Mouse (Mus musculus): ENCODE measurements around the gene Txndc9. TPM values are rescaled to one million over a fixed set of nuclear protein-coding genes. Genes with fewer than 3 reads are reported as not detected.
A peak's percentile ranks its signal among the peaks of the same experiment; 100 is the strongest.

The Txndc9 gene
- polyA plus RNA-seq (2016; fragmentation: Nextera tagmentation; extraction: Ambion mirVana), result 139 and 156 TPM in 2 replicates

GRCm38 (mm10) chr1:37997867-37998266 lies at the start of gene Txndc9, which contains the start of gene Eif5b:
Gene Txndc9 (minus strand): TSS chr1:37997893.
Gene Eif5b (plus strand): TSS chr1:37998010.
- Histone ChIP-seq H3K4me3 (replicated peaks) (peak within 1 kb of the TSS; percentile 96), H3K9ac (replicated peaks) (peak within 1 kb of the TSS; percentile 94), H3K36me3 (peaks cover 27% of the 10 kb centered on the region), H3K27me3 (no peaks in the 10 kb centered on the region), H3K4me1 (replicated peaks) (peaks cover 16% of the 10 kb centered on the region), H3K4me2 (peak within 1 kb of the TSS; percentile 90), H3K9me3 (no peaks in the 10 kb centered on the region), H3K27ac (peak within 1 kb of the TSS; percentile 89)
- peak; percentile 92 for ATAC-seq (ENCODE audit: insufficient number of reproducible peaks, insufficient read depth, low FRiP score, low TSS enrichment, low read depth)
- under 1% methylated on average over 50 of the region's 50 CpGs for WGBS

- Histone ChIP-seq H3K27me3 (no peaks in the 10 kb centered on the region), H3K27ac (no peak overlapping the region), H3K9ac (replicated peaks) (no peak overlapping the region), H3K4me3 (replicated peaks) (no peak overlapping the region), H3K9me3 (no peaks in the 10 kb centered on the region), H3K4me1 (replicated peaks) (no peaks in the 10 kb centered on the region), H3K36me3 (peaks cover 90% of the 10 kb centered on the region), H3K4me2 (no peak overlapping the region)
- ATAC-seq (ENCODE audit: insufficient number of reproducible peaks, insufficient read depth, low FRiP score, low TSS enrichment, low read depth), result no peak
- 98% methylated on average over 2 of the region's 2 CpGs for WGBS
These were observed 41.2 kb upstream of the Txndc9 start for GRCm38 (mm10) chr1:38038898-38039297.

- no peaks in the 10 kb centered on the region for H3K27me3 ChIP-seq
- 92% methylated on average over 5 of the region's 5 CpGs for WGBS
- H3K4me3 ChIP-seq (replicated peaks), result no peak overlapping the region
- H3K4me2 ChIP-seq, result no peak overlapping the region
- H3K9ac ChIP-seq (replicated peaks), result no peak overlapping the region
- H3K27ac ChIP-seq, result no peak overlapping the region
- ATAC-seq (ENCODE audit: insufficient number of reproducible peaks, insufficient read depth, low FRiP score, low TSS enrichment, low read depth), result no peak
- no peaks in the 10 kb centered on the region for H3K4me1 ChIP-seq (replicated peaks)
- no peaks in the 10 kb centered on the region for H3K9me3 ChIP-seq
- peaks cover 91% of the 10 kb centered on the region for H3K36me3 ChIP-seq
These were observed 39.7 kb upstream of the Txndc9 start for GRCm38 (mm10) chr1:38037375-38037774.

GRCm38 (mm10) chr1:38035521-38035920 lies 37.8 kb upstream of the Txndc9 start:
- no peak overlapping the region for H3K27ac ChIP-seq
- no peaks in the 10 kb centered on the region for H3K27me3 ChIP-seq
- H3K4me3 ChIP-seq (replicated peaks), result no peak overlapping the region
- no peak overlapping the region for H3K4me2 ChIP-seq
- ATAC-seq (ENCODE audit: insufficient number of reproducible peaks, insufficient read depth, low FRiP score, low TSS enrichment, low read depth), result no peak
- no peaks in the 10 kb centered on the region for H3K4me1 ChIP-seq (replicated peaks)
- no peaks in the 10 kb centered on the region for H3K9me3 ChIP-seq
- WGBS, result 90% methylated on average over 4 of the region's 4 CpGs
- no peak overlapping the region for H3K9ac ChIP-seq (replicated peaks)
- peaks cover 84% of the 10 kb centered on the region for H3K36me3 ChIP-seq

GRCm38 (mm10) chr1:38031391-38031790 lies 33.7 kb upstream of the Txndc9 start:
- ATAC-seq (ENCODE audit: insufficient number of reproducible peaks, insufficient read depth, low FRiP score, low TSS enrichment, low read depth), result no peak
- no peaks in the 10 kb centered on the region for H3K27me3 ChIP-seq
- no peaks in the 10 kb centered on the region for H3K9me3 ChIP-seq
- peaks cover 50% of the 10 kb centered on the region for H3K36me3 ChIP-seq
- 91% methylated on average over 5 of the region's 5 CpGs for WGBS
- no peak overlapping the region for H3K4me2 ChIP-seq
- no peak overlapping the region for H3K27ac ChIP-seq
- no peak overlapping the region for H3K9ac ChIP-seq (replicated peaks)
- H3K4me3 ChIP-seq (replicated peaks), result no peak overlapping the region
- H3K4me1 ChIP-seq (replicated peaks), result no peaks in the 10 kb centered on the region

GRCm38 (mm10) chr1:38027301-38027700 lies 29.6 kb upstream of the Txndc9 start:
- Histone ChIP-seq H3K9ac (replicated peaks) (no peak overlapping the region), H3K27ac (no peak overlapping the region), H3K4me1 (replicated peaks) (no peaks in the 10 kb centered on the region), H3K27me3 (no peaks in the 10 kb centered on the region), H3K36me3 (peaks cover 48% of the 10 kb centered on the region), H3K4me2 (no peak overlapping the region), H3K4me3 (replicated peaks) (no peak overlapping the region), H3K9me3 (no peaks in the 10 kb centered on the region)
- no peak for ATAC-seq (ENCODE audit: insufficient number of reproducible peaks, insufficient read depth, low FRiP score, low TSS enrichment, low read depth)
- WGBS, result 93% methylated on average over 7 of the region's 7 CpGs

- Histone ChIP-seq H3K36me3 (peaks cover 21% of the 10 kb centered on the region), H3K9me3 (no peaks in the 10 kb centered on the region), H3K4me3 (replicated peaks) (no peak overlapping the region), H3K4me1 (replicated peaks) (no peaks in the 10 kb centered on the region), H3K27ac (no peak overlapping the region), H3K9ac (replicated peaks) (no peak overlapping the region), H3K4me2 (no peak overlapping the region), H3K27me3 (no peaks in the 10 kb centered on the region)
- ATAC-seq (ENCODE audit: insufficient number of reproducible peaks, insufficient read depth, low FRiP score, low TSS enrichment, low read depth), result no peak
- WGBS, result 97% methylated on average over 2 of the region's 2 CpGs
These were observed 17.0 kb upstream of the Txndc9 start for GRCm38 (mm10) chr1:38014551-38015203.

- ATAC-seq (ENCODE audit: insufficient number of reproducible peaks, insufficient read depth, low FRiP score, low TSS enrichment, low read depth), result no peak
- no peak overlapping the region for H3K4me2 ChIP-seq
These were observed 14.8 kb upstream of the Txndc9 start for GRCm38 (mm10) chr1:38012509-38012908.

GRCm38 (mm10) chr1:38012104-38012503 lies 14.4 kb upstream of the Txndc9 start:
- Histone ChIP-seq H3K4me2 (no peak overlapping the region), H3K4me1 (replicated peaks) (no peaks in the 10 kb centered on the region), H3K27ac (no peak overlapping the region), H3K9me3 (no peaks in the 10 kb centered on the region), H3K36me3 (no peaks in the 10 kb centered on the region), H3K27me3 (no peaks in the 10 kb centered on the region), H3K4me3 (replicated peaks) (no peak overlapping the region), H3K9ac (replicated peaks) (no peak overlapping the region)
- no peak for ATAC-seq (ENCODE audit: insufficient number of reproducible peaks, insufficient read depth, low FRiP score, low TSS enrichment, low read depth)
- 97% methylated on average over 3 of the region's 3 CpGs for WGBS

More at GRCm38 (mm10) chr1:38012509-38012908, 14.8 kb upstream of the Txndc9 start:
- Histone ChIP-seq H3K27me3 (no peaks in the 10 kb centered on the region), H3K4me3 (replicated peaks) (no peak overlapping the region), H3K9me3 (no peaks in the 10 kb centered on the region), H3K36me3 (no peaks in the 10 kb centered on the region), H3K4me1 (replicated peaks) (no peaks in the 10 kb centered on the region), H3K27ac (no peak overlapping the region), H3K9ac (replicated peaks) (no peak overlapping the region)

GRCm38 (mm10) chr1:38011647-38012046 lies 14.0 kb upstream of the Txndc9 start:
- Histone ChIP-seq H3K4me2 (no peak overlapping the region), H3K27me3 (no peaks in the 10 kb centered on the region), H3K9me3 (no peaks in the 10 kb centered on the region), H3K27ac (no peak overlapping the region), H3K36me3 (no peaks in the 10 kb centered on the region), H3K9ac (replicated peaks) (no peak overlapping the region), H3K4me3 (replicated peaks) (no peak overlapping the region), H3K4me1 (replicated peaks) (no peaks in the 10 kb centered on the region)
- 81% methylated on average over 6 of the region's 6 CpGs for WGBS
- no peak for ATAC-seq (ENCODE audit: insufficient number of reproducible peaks, insufficient read depth, low FRiP score, low TSS enrichment, low read depth)

GRCm38 (mm10) chr1:38006741-38007140 lies 9.0 kb upstream of the Txndc9 start:
- no peaks in the 10 kb centered on the region for H3K9me3 ChIP-seq
- H3K4me2 ChIP-seq, result no peak overlapping the region
- 72% methylated on average over 3 of the region's 3 CpGs for WGBS
- no peak overlapping the region for H3K27ac ChIP-seq
- no peak for ATAC-seq (ENCODE audit: insufficient number of reproducible peaks, insufficient read depth, low FRiP score, low TSS enrichment, low read depth)
- H3K9ac ChIP-seq (replicated peaks), result no peak overlapping the region
- no peaks in the 10 kb centered on the region for H3K27me3 ChIP-seq
- H3K4me3 ChIP-seq (replicated peaks), result no peak overlapping the region
- no peaks in the 10 kb centered on the region for H3K4me1 ChIP-seq (replicated peaks)
- H3K36me3 ChIP-seq, result no peaks in the 10 kb centered on the region

GRCm38 (mm10) chr1:38003046-38003445 lies 5.4 kb upstream of the Txndc9 start:
- Histone ChIP-seq H3K27ac (no peak overlapping the region), H3K27me3 (no peaks in the 10 kb centered on the region), H3K9ac (replicated peaks) (no peak overlapping the region), H3K4me2 (no peak overlapping the region), H3K36me3 (no peaks in the 10 kb centered on the region), H3K9me3 (no peaks in the 10 kb centered on the region), H3K4me1 (replicated peaks) (peaks cover 10% of the 10 kb centered on the region), H3K4me3 (replicated peaks) (no peak overlapping the region)
- ATAC-seq (ENCODE audit: insufficient number of reproducible peaks, insufficient read depth, low FRiP score, low TSS enrichment, low read depth), result no peak
- WGBS, result 89% methylated on average over 3 of the region's 3 CpGs

Measured in limb, embryonic 12.5 days (tissue).